Mouse (Mus musculus) myocyte (in vitro differentiated cells): ENCODE results near the gene Card14.

Experiments used
- E2F4 ChIP-seq: IDR thresholded peaks from one replicate; pipeline ENCODE4 v1.6.1; 2011; ENCODE audit warnings: mild to moderate bottlenecking, control low read depth, moderate library complexity; ENCODE audit not compliant: insufficient read depth
- MAX ChIP-seq: IDR thresholded peaks from one replicate; pipeline ENCODE4 v1.6.1; 2011; ENCODE audit warnings: low read depth, mild to moderate bottlenecking, control low read depth
- MYOG ChIP-seq, 3 experiments: IDR thresholded peaks; one replicate each; pipeline ENCODE4 v1.6.1; 2011; ENCODE audit warnings: control low read depth in 2 of 3, low read depth in 2 of 3, mild to moderate bottlenecking in 2 of 3; ENCODE audit not compliant: insufficient read length in 2 of 3, control insufficient read depth in 1 of 3, insufficient read depth in 1 of 3
- POLR2A ChIP-seq: IDR thresholded peaks from one replicate; pipeline ENCODE4 v1.6.1; 2011; ENCODE audit warnings: low read depth, mild to moderate bottlenecking, control low read depth, moderate library complexity; ENCODE audit not compliant: insufficient read length
- REST ChIP-seq: IDR thresholded peaks from one replicate; pipeline ENCODE4 v1.6.1; 2011; ENCODE audit warnings: mild to moderate bottlenecking, control low read depth, moderate library complexity; ENCODE audit not compliant: insufficient read depth, insufficient read length
- SRF ChIP-seq: IDR thresholded peaks from one replicate; pipeline ENCODE4 v1.6.1; 2011; ENCODE audit warnings: low read depth; ENCODE audit not compliant: control insufficient read depth, insufficient read length
- TCF12 ChIP-seq: IDR thresholded peaks from one replicate; pipeline ENCODE4 v1.6.1; 2011; ENCODE audit warnings: mild to moderate bottlenecking, control low read depth; ENCODE audit not compliant: poor library complexity, insufficient read depth, severe bottlenecking
- TCF3 ChIP-seq: IDR thresholded peaks from one replicate; pipeline ENCODE4 v1.6.1; 2011; ENCODE audit warnings: low read depth, control low read depth; ENCODE audit not compliant: insufficient read length
- USF1 ChIP-seq: IDR thresholded peaks from one replicate; pipeline ENCODE4 v1.6.1; 2011; ENCODE audit warnings: low read depth, mild to moderate bottlenecking, control low read depth, moderate library complexity

GRCm38 (mm10) chr11:119339637-119340036 is 32.1 kb downstream of the Card14 start:
- TF ChIP-seq TCF3 (no peak), POLR2A (no peak), TCF12 (no peak), MAX (no peak), SRF (no peak), E2F4 (no peak), MYOG (IDR thresholded peaks at IDR 0.05; ENCODE audit: control insufficient read depth in 1 of 3, insufficient read depth in 1 of 3, insufficient read length in 2 of 3, low read depth in 2 of 3) (no peak), USF1 (no peak), REST (no peak)
